Mouse (Mus musculus) kidney, embryonic 16.5 days (tissue): ENCODE results near the gene Sema4c. TPM values are rescaled to one million over a fixed set of nuclear protein-coding genes. Genes with fewer than 3 reads are reported as not detected.
"Not testable (repeated sequence)": the region's sequence is repeated elsewhere in the genome, so short reads cannot be mapped to it uniquely, and the experiment has no call there.

Experiments
- ATAC-seq: fragments of 200-750 bp; cut with Nextera tagmentation; 2 replicates; pipeline ENCODE4 v1.8.0; 2017; ENCODE audit warnings: moderate TSS enrichment; ENCODE audit not compliant: low FRiP score, low TSS enrichment
- H3K27ac ChIP-seq: fragments of 300-500 bp; sonication (generic); 2 replicates; pipeline ENCODE4 v1.5.1; 2014; ENCODE audit warnings: low read length
- H3K27me3 ChIP-seq: fragments of 300-500 bp; sonication (generic); 2 replicates; pipeline ENCODE4 v1.6.1; 2014; ENCODE audit warnings: low read length, control low read depth, mixed read lengths; ENCODE audit not compliant: insufficient read depth
- H3K36me3 ChIP-seq: fragments of 300-500 bp; sonication (generic); 2 replicates; pipeline ENCODE4 v1.6.1; 2014; ENCODE audit warnings: low read length, control low read depth, mixed read lengths; ENCODE audit not compliant: insufficient read depth
- H3K4me1 ChIP-seq: fragments of 300-500 bp; sonication (generic); 2 replicates; pipeline ENCODE4 v1.6.1; 2014; ENCODE audit warnings: low read length, control low read depth, mixed read lengths; ENCODE audit not compliant: insufficient read depth
- H3K4me2 ChIP-seq: fragments of 300-500 bp; sonication (generic); replicated peaks from 2 replicates; pipeline ENCODE4 v1.6.1; 2014; ENCODE audit warnings: low read depth, low read length
- H3K4me3 ChIP-seq: fragments of 300-500 bp; sonication (generic); 2 replicates; pipeline ENCODE4 v1.5.1; 2014; ENCODE audit warnings: mild to moderate bottlenecking, low read length
- H3K9ac ChIP-seq: fragments of 300-500 bp; sonication (generic); replicated peaks from 2 replicates; pipeline ENCODE4 v1.6.1; 2014; ENCODE audit warnings: low read length
- H3K9me3 ChIP-seq: fragments of 300-500 bp; sonication (generic); 2 replicates; pipeline ENCODE4 v1.6.1; 2016; ENCODE audit warnings: low read length, control low read depth
- WGBS: fragments of 180-500 bp; shearing (Covaris S2); extraction: QIAGEN DNeasy Blood & Tissue Kit; methylation state at CpG from one replicate; pipeline ENCODE4 v1.1.7; 2014; 5-methylcytosine and 5-hydroxymethylcytosine counted together
- polyA plus RNA-seq: library from polyadenylated mRNA; unstranded; fragments of >200 nt; fragmentation: Nextera tagmentation; extraction: Ambion mirVana; gene quantifications from 2 replicates; pipeline ENCODE4 v1.2.1, GENCODE M21; 2015

Sema4c gene
- polyA plus RNA-seq, 1 experiment from 2014 or later = 21.4 TPM

- Histone ChIP-seq H3K27ac (no peak overlapping the region), H3K27me3 (no peaks in the 10 kb centered on the region), H3K4me1 (0 out of 2 replicates have a peak, but pooled peaks cover 6% of the 10 kb centered on the region), H3K9me3 (no peaks in the 10 kb centered on the region), H3K9ac (no peak overlapping the region), H3K4me3 (no peak overlapping the region), H3K36me3 (peaks cover 42% of the 10 kb centered on the region), H3K4me2 (no peak overlapping the region)
- ATAC-seq = no peak
- 93% methylated on average over 11 of the region's 11 CpGs for WGBS
These were observed 18.0 kb downstream of the Sema4c start for GRCm38 (mm10) chr1:36540132-36540531.

- WGBS = 26% methylated on average over 9 of the region's 9 CpGs
- Histone ChIP-seq H3K36me3 (peaks cover 42% of the 10 kb centered on the region), H3K4me1 (0 out of 2 replicates have a peak, but pooled peaks cover 6% of the 10 kb centered on the region)
These were observed 19.0 kb downstream of the Sema4c start, which contains the start of gene Gm42417 for GRCm38 (mm10) chr1:36539186-36539585. Gm42417 (minus strand) TSS chr1:36539429.

GRCm38 (mm10) chr1:36538727-36539126 lies 19.4 kb downstream of the Sema4c start:
- 89% methylated on average over 4 of the region's 4 CpGs for WGBS
- Histone ChIP-seq H3K4me1 (0 out of 2 replicates have a peak, but pooled peaks cover 6% of the 10 kb centered on the region), H3K9me3 (no peaks in the 10 kb centered on the region), H3K27ac (0 out of 2 replicates have a peak overlapping the region, but pooled peaks have one; percentile 29), H3K27me3 (no peaks in the 10 kb centered on the region), H3K36me3 (peaks cover 42% of the 10 kb centered on the region), H3K4me3 (no peak overlapping the region), H3K4me2 (no peak overlapping the region), H3K9ac (no peak overlapping the region)
- ATAC-seq = no peak

More at GRCm38 (mm10) chr1:36539186-36539585, 19.0 kb downstream of the Sema4c start, which contains the start of gene Gm42417:
- no peak within 1 kb of the TSS for H3K4me3 ChIP-seq
- H3K4me2 ChIP-seq = no peak within 1 kb of the TSS
- H3K27me3 ChIP-seq = no peaks in the 10 kb centered on the region
- H3K9ac ChIP-seq = no peak within 1 kb of the TSS
- no peaks in the 10 kb centered on the region for H3K9me3 ChIP-seq
- H3K27ac ChIP-seq = 0 out of 2 replicates have a peak within 1 kb of the TSS, but pooled peaks have one; percentile 29
- ATAC-seq = peak; percentile 69

GRCm38 (mm10) chr1:36536783-36537182 lies 21.4 kb downstream of the Sema4c start, which contains the start of gene Ankrd23:
Ankrd23 (minus strand) TSS chr1:36536883.
- not testable (repeated sequence) for H3K4me3 ChIP-seq, ATAC-seq, H3K4me2 ChIP-seq, H3K4me1 ChIP-seq, H3K9me3 ChIP-seq, H3K27me3 ChIP-seq, H3K27ac ChIP-seq, H3K9ac ChIP-seq
- 94% methylated on average over 9 of the region's 9 CpGs for WGBS
- H3K36me3 ChIP-seq = peaks cover 32% of the 10 kb centered on the region

- WGBS = 63% methylated on average over 8 of the region's 8 CpGs
- ATAC-seq = no peak
- H3K9ac ChIP-seq = no peak overlapping the region
- peaks cover 28% of the 10 kb centered on the region for H3K36me3 ChIP-seq
- 0 out of 2 replicates have a peak, but pooled peaks cover 6% of the 10 kb centered on the region for H3K4me1 ChIP-seq
- H3K27ac ChIP-seq = no peak overlapping the region
- H3K4me3 ChIP-seq = no peak overlapping the region
- no peak overlapping the region for H3K4me2 ChIP-seq
- no peaks in the 10 kb centered on the region for H3K9me3 ChIP-seq
- H3K27me3 ChIP-seq = no peaks in the 10 kb centered on the region
These were observed 21.8 kb downstream of the Sema4c start for GRCm38 (mm10) chr1:36536397-36536728.

- H3K4me3 ChIP-seq = no peak overlapping the region
- 0 out of 2 replicates have a peak, but pooled peaks cover 6% of the 10 kb centered on the region for H3K4me1 ChIP-seq
- H3K36me3 ChIP-seq = peaks cover 23% of the 10 kb centered on the region
- 82% methylated on average over 11 of the region's 11 CpGs for WGBS
- H3K4me2 ChIP-seq = no peak overlapping the region
- H3K27me3 ChIP-seq = no peaks in the 10 kb centered on the region
- no peaks in the 10 kb centered on the region for H3K9me3 ChIP-seq
- no peak overlapping the region for H3K9ac ChIP-seq
- no peak overlapping the region for H3K27ac ChIP-seq
- ATAC-seq = no peak
These were observed 22.4 kb downstream of the Sema4c start for GRCm38 (mm10) chr1:36535477-36536396.

GRCm38 (mm10) chr1:36534595-36535058 lies 23.5 kb downstream of the Sema4c start:
- WGBS = 59% methylated on average over 6 of the region's 6 CpGs
- Histone ChIP-seq H3K4me2 (no peak overlapping the region), H3K9me3 (no peaks in the 10 kb centered on the region), H3K4me1 (0 out of 2 replicates have a peak, but pooled peaks cover 6% of the 10 kb centered on the region), H3K36me3 (peaks cover 16% of the 10 kb centered on the region), H3K27ac (no peak overlapping the region), H3K27me3 (no peaks in the 10 kb centered on the region), H3K4me3 (no peak overlapping the region), H3K9ac (no peak overlapping the region)
- ATAC-seq = no peak

GRCm38 (mm10) chr1:36533546-36533945 lies 24.6 kb downstream of the Sema4c start:
- ATAC-seq = no peak

GRCm38 (mm10) chr1:36531461-36531860 lies 26.7 kb downstream of the Sema4c start:
- no peaks in the 10 kb centered on the region for H3K9me3 ChIP-seq
- H3K4me1 ChIP-seq = 0 out of 2 replicates have a peak, but pooled peaks cover 6% of the 10 kb centered on the region
- H3K4me3 ChIP-seq = no peak overlapping the region
- no peak overlapping the region for H3K9ac ChIP-seq
- no peak overlapping the region for H3K27ac ChIP-seq
- WGBS = 94% methylated on average over 12 of the region's 12 CpGs
- H3K27me3 ChIP-seq = no peaks in the 10 kb centered on the region
- no peak overlapping the region for H3K4me2 ChIP-seq
- 0 out of 2 replicates have a peak, but pooled peaks cover 3% of the 10 kb centered on the region for H3K36me3 ChIP-seq
- ATAC-seq = no peak

More at GRCm38 (mm10) chr1:36533546-36533945, 24.6 kb downstream of the Sema4c start:
- Histone ChIP-seq H3K9ac (no peak overlapping the region), H3K4me1 (0 out of 2 replicates have a peak, but pooled peaks cover 6% of the 10 kb centered on the region), H3K27ac (no peak overlapping the region), H3K4me2 (no peak overlapping the region), H3K27me3 (no peaks in the 10 kb centered on the region), H3K36me3 (peaks cover 8% of the 10 kb centered on the region), H3K9me3 (no peaks in the 10 kb centered on the region), H3K4me3 (no peak overlapping the region)
- WGBS = 76% methylated on average over 6 of the region's 6 CpGs
